Mouse (Mus musculus) ovary, postnatal 14 days (tissue): ENCODE results near the gene Gfm2.
"Not testable (repeated sequence)": the region's sequence is repeated elsewhere in the genome, so short reads cannot be mapped to it uniquely, and the experiment has no call there.

Experiments used
- DNase-seq: peaks from one replicate; pipeline ENCODE4 v3.0.0; 2022; ENCODE audit warnings: low spot score

Gene Gfm2

DNA sequence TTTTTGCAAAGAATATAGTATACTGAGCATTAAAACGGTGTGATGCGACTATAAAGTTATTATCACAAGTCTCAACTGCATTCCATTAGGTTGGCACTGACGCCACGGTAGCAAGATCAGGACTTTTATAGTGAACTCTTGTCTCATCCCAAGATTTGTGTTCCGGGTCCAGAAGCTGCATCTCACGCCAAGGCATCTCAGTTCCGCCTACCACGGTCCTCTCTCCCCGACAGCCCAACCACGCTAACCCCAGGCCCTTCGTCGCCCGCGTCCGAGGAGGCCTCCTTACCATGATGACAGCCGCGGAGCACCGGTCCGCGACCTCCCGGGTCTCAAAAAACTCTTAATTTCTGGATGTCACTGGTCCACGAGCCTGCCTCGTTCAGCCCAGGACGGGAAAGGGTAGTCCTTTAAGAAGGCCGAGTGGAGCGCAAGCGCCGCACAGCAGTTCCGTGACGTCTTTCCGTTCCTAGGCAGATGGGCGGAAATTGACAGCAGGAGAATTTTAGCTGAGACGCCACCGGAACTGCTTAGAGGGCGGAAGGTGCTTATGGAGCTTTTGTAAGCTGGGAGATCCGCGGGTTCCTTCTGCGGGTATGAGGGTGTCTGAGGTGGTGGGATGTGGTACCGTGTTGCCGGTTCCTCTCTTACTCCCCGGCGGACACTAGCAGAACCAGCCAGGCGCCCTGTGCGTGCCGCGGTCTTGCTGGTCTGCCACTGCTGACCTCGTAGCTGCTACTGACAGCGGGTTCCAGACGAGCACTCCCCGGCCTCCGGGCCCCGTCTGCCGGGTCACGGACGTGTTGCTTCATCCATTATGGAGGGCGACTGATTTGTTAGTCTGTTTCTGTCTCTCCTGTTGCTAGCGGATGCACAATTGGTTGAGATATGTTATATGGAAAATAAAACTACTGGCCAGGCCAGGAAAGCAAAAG lies at the start of gene Gfm2, which contains the start of gene Nsa2:
TSS of gene Gfm2 (plus strand) at position 472 of the 935 bp plus-strand sequence.
TSS of gene Nsa2 (minus strand) at position 472 of the 935 bp plus-strand sequence.
- peak; percentile 86 for DNase-seq

DNA sequence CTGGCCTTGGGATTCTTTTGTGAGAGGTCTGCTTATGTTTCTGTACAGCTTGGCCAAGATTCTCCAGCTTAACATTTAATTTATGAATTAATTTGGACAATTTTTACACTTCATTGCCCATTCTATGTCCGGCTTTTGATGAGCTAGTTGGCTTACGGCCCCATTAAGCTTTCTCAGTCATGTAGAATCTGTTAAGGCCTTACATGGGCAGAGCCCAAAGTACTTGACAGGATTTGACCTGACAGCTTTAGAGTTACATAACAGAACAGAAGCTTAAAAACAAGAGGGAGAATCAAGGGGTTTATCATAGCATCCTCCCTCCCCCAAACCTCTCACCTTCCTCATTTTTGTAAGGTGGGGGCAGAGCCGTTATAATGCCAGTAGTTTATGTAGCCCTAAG lies 49.6 kb upstream of the Gfm2 start:
- no peak for DNase-seq

DNA sequence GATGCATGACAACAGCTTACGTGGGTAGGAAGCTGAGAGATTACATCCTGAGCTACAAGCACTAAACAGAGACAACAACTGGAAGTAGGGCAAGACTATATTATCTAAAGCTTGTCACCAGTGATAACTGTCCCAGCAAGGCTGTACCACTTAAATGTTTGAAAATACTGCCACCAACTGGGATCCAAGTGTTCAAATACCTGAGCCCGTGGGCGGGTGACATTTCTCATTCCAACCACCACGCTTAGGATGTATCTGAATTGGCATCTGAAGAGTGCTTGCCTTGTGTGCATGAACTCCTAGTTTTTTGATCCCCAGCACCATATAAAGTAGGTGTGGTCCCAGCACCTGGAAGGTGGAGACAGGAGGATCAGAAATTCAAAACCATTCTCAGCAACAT lies 42.0 kb upstream of the Gfm2 start:
- DNase-seq, result no peak

DNA sequence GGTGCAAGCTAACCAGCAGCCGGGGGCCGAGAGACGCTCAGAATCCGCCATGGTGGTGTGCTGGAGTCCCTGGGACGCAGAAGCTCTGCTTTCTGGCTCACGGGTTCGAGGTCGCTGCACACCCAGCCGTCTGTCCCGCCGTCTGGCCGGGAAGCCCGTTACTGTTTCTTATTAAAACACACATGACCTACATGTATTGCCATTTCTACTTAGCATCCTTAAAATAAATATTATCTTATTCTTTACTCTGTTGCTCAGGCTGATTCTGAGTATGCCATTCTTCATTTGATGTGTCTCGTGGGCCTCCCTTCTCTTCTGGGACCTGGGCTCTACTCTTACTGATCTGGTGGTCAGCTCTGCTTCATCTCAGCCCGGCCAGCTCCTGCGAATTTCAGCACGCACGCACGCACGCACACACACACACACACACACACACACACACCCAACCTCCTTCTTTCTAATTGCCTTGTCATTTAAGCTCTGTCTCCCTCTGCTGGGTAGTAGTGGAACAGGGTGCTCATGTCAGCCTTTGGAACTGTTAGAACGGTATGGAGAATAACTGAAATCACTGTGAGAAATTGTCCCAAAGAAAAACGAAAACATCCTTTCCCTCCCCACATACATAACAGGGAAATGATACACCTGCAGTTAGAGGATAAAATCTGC lies 38.4 kb upstream of the Gfm2 start, which contains the start of gene Gm6169:
TSS of gene Gm6169 (minus strand) at position 51 of the 666 bp plus-strand sequence.
- DNase-seq, result peak; percentile 54

DNA sequence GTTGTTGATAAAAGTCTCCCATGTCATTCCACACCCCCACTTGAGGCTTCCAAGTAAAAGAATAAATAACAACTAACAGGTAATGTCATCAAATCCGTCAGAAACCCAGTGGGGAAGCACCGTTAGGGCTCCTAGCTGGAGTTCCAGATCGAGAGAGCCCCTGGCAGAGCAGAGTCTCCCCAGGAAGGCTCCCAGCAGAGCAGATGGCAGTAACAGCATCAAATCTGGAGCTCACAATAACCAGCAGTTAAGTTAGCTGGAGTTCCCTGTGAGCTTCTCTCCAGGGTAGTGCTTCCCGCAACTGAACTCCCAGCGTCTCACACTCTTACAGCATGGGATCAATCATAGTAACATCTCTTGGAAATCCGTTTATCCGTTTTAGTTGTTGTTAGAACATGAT lies 32.7 kb upstream of the Gfm2 start:
- DNase-seq, result no peak

DNA sequence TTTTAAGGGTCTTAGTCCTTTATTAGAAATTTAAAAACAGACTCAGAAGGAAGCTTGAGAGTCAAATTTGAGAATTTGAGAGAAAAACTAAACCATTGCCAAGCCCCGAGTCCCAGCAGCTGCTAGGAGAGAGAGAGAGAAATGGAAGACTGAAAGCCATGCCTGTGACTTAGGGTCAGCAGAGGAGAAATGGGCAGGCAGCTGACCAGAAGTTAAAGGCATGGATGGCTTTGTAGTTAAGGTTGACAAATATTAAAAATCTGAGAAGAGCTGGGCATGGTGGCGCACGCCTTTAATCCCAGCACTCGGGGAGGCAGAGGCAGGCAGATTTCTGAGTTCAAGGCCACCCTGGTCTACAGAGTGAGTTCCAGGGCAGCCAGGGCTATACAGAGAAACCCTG lies 30.0 kb upstream of the Gfm2 start:
- DNase-seq, result not testable (repeated sequence)

DNA sequence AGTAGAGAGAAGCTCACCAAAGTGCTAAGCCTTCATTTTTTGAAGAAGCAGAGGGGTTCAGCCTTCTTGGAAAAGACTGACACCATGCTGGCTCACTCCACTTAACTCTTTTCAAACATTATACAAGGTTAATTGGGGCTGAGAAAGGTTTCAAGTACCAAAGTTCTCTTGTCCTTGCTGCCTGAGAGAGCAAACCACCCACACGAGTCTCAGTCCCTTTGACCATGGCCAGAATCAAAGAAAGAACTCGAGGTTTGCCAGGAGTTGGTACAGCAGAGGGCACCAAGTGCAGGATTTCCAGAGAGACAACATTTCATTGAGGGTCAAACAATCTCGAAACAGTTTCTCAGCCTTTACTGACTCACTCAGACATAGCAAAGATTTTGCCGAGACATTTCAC lies 28.7 kb upstream of the Gfm2 start:
- no peak for DNase-seq

DNA sequence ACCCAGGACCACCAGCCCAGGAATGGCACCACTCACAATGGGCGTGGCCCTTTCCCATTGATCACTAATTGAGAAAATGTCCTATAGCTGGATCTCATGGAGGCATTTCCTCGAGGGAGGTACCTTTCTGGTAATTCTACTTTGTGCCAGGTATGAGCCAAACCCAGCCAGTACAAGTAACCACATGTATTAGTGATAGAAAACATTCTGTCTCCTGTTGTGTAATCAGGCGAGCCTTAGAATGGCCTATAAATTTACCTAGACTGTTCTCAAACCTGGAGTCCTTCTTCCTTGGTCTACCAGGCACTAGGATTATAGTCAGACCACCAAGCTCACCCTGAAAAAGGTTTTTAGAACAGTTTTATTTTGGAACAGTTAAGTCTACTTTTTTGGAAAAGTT lies 16.4 kb upstream of the Gfm2 start:
- no peak for DNase-seq

DNA sequence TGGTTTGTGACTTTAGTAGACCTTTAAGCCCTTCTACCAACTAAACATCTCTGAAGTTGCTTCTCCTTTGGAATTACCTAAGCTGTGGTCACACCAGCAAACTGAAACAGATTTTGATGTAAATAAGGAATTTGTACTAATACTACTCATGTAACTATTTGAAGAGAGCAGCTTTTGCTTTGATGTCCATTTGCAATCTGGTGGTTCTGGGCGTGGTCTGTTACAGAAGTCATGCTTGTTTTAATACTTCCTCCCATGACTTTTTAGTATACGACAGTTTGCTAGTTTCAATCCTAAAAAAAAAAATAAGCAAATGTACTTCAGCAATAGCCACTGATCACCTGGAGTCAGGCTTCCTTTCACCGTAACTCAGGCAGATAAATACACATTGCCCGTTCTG lies 8.1 kb upstream of the Gfm2 start:
- DNase-seq, result not testable (repeated sequence)

DNA sequence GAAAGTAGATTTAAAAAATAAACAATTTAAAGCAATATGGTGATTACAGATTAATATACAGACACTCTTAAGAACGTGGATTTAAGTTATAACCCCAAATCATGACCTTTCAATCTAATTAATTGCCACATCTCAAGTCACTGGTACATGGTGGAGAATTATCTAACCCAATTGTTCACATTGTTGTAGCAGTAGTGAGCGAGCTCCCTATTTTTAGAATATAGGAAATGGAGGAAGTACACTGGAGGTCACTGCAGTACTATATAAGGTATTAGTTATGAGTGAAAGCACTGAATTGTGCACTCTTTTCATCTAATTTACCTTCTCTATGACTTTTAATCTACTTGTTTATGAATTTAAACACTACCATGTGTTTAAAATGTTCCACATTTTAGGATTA lies 7.3 kb upstream of the Gfm2 start:
- DNase-seq, result not testable (repeated sequence)

DNA sequence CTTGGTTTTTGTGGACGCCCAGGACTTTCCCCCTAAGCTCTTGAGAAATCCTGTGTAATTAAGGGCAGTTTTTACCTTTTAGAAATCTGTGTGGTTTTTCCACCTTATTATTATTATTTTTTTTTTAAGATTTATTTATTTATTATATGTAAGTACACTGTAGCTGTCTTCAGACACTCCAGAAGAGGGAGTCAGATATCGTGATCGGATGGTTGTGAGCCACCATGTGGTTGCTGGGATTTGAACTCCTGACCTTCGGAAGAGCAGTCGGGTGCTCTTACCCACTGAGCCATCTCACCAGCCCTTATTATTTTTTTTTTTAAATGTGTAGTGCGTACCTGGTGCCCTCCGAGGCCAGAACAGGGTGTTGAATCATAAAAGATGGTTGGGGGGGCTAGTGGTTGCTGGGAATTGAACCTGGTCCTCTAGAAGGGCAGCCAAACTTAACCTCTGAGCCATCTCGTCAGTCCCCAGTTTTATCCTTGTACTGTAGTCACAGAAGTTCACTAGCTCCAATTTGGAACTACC lies 731 bp downstream of the Gfm2 start:
- DNase-seq, result not testable (repeated sequence)

DNA sequence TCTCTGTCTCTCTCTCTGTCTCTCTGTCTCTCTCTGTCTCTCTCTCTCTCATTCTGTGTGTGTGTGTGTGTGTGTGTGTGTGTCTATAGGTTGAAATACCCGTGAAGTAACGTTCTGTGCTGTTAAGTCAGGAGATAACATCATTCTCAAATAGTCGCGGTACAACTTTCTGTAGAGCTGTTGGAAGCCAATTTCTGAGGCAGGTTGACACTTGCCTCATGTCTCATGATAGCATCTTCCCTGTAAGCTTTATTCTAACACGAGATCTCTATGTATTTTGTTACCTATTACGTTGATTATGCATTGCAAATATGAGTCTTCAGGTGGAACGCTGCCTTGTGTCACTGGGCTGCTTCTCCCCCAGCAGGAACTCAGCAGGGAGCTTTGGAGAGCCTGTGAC lies 4.6 kb downstream of the Gfm2 start:
- no peak for DNase-seq

DNA sequence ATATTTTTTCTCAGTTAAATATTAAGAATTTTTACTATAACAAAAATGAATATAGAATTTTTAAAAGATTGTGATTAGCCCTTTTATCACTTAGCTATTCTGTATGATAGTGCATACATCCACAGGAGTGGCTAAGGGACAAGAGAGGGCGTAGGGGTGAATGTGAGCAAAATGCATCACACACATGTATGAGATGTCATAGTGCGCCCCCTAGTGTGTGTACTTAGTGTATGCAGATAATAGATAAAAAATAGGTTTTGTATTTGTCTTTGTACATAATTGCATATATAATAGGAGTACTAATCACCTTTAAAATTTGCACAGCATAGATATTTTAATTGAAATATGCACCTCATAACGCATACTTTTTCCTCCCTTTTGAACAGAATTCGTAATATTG lies 8.1 kb downstream of the Gfm2 start:
- peak; percentile 16 for DNase-seq

DNA sequence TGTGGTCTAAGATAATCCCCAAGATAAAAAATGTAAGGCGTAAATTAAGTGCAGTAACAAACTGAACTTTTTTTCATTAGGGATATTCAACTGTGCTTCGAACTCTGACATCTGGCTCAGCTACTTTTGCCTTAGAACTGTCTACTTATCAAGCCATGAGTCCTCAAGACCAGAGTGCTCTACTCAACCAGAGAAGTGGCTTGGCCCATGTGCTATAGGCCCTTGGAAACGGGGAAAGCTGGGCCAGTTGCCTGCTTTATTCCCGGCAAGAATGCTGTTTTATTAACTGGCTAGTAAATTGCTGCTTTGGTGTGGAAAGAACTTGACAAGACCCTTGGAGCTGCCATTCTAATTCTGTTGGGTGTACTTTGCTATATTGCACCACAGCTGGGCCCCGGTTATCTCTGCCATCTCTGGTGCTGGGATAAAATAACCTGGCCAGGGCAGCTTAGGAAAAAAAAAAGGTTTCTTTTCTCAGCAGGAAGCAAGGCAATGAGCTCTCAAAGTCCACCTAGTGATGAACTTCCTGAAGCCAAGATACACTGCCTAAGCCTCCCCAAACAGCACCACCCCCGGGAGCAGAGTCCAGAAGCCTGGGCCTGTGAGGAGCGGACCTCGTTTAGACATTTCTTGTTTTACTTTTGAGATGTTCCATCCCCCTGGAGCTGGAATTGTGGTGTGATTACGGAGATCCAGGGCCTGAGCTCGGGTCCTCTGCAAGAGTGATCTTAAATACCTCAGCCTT lies 38.0 kb downstream of the Gfm2 start:
- no peak for DNase-seq

DNA sequence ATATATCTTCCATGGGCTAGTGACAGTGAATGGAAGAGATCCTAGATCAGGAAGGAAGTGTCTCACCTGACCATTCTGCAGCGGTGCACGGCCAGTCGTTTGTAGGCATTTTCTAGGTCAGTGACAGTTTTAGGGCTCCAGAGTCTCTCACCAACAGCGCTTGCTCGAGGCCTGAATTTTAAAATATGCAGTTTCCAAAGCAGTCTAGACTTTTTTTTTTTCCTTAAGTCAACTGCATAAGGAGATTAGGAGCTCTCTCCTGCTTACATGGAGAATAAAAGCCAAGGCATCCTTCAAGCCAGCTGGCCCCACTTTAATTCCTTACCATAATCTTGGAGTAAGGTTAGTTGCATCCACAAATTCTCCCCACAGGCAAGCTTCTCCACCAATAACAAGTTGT lies 39.0 kb downstream of the Gfm2 start:
- no peak for DNase-seq

DNA sequence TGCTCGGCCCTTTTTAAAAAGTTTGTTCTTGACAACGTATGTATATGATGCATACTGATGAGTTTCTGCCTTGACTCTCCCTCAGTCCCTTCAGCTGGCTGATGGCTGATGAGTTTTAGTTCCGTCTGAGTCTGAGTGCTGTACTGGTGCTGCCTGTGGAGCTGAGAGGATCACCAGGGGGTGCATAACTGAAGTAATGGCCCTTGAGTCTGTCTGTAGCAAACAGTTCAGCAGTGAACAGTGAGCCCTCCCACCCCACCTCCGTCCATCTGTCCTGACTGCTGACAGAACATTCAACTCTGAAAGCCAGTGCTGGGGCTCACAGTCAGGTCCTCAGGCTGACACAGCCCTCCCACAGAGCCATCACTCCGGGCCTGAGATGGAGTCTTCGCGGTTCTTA lies 41.2 kb downstream of the Gfm2 start:
- no peak for DNase-seq

DNA sequence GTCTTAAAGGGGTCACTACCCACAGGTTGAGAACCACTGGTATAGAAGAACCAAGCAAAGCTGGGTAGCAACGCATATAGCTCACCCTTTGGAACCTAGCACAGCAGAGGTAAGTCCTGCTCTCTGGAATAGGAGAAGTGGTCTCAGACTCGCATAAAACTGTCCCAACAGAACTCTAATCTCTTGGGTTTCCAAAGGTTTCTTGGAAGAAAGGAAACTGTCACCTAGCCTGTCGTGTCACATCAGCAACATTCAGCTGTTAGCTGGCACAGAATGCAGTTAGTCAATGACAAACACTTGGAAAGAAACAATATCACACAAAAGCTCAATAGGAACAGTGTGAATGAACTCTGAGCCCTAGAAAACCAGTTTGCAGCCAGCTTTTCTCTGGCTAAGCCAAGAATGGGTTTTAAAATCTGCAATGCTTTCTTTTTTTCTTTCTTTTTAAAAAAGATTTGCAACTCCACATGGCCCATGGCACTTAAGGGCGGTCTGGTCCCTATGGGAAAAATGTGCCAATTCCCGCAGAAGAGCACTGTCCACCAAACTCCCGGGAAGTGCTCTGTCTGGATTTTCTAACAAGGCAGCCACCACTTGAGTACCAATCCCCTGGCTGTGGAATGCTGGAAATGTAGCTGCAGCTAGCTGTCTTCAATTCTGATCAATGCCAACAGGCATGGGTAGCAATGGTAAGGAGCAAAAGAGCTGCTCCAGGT lies 42.5 kb downstream of the Gfm2 start:
- DNase-seq, result no peak

DNA sequence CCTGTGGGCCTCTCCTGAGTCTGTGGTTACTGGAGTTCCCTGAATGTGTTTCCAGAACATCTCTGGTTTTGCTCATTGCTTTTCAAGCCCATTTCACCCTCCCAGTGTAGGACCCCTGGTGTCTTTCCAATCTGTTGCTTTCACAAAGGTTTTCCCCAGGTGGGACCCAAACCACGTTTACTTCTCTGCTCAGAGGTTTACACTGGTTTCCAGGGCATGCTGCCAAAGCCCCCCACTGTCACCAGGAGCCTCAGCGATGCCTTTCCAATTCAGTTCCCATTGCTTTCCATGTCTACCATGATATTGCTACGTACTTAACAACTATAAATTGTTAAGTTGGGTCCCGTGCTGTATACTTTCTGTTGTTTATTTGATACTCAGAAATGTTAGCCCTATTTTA lies 45.1 kb downstream of the Gfm2 start:
- no peak for DNase-seq

DNA sequence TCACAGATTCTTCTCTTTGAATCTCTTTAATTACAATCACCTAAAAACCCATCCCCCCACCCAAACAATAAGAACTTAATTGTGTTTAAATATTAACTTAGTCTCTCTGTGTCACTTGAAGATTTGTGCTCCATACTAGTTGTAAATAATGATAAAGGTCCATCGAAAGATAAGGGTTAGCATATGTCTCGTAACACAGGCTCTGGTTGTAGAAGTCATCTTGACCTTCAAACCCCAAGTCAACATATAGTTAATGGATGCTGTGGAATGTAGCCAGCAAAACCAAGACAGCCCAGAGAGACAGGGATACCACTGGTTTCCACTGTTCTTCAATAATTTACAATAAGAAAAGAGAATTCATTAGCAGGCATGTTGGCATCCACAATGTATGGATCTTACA lies 46.4 kb downstream of the Gfm2 start:
- no peak for DNase-seq

DNA sequence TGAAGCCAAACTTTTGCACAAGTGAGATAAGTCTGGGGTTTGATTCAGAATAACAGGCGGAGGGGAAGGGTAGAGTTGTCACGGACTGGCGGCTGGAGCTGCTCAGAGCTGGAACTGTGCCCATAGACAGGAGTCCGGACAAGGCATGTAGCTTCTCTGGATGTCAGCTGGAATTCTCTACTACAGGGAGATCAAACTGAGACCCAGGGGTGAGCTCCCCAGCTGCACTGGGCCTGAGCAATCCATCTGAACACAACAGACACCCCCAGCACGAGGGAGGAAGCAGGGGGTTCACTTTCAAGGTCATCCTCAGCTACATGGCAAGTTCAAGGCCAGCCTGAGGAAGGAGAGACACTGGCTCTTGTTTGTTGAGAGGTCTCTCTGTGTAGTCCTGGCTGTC lies 46.9 kb downstream of the Gfm2 start:
- DNase-seq, result no peak

DNA sequence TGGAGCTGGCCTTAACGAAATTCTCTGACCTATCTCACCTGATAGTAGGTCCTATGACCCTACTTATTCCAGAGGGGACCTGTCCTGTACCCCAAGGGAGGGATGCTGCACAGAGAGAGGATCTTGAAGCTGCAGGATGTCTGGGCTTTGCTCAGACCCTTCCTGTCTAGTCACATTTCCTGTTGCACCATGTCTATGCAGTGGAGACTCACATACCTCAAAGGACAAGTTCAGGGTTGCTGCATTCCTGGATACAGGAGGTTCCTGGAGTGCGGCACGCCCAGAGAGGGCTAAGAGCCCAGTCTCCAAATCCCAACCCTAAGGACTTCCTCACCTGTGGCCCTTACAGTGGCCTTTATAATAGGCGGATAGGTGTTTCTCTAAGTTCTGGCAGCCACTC lies 48.6 kb downstream of the Gfm2 start:
- DNase-seq, result no peak

DNA sequence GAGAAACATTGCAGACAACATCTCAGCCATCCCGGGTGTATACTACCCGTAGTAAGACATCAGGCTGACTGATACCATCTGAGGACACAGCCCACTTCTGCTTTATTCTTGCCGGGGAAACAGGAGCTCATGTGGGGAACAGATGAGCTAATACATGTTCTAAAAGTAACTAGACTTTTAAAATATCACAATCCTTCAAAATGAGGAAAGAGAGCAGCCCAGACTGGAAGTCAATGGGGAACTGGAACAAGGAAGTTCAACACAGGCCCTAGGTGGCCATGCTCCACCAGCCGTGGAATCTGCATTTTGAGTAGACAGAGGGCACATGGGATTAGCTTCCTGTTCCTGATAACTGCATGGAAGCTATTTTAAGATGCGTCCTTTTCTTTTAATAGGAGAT lies 50.0 kb downstream of the Gfm2 start:
- DNase-seq, result no peak
